Mouse (Mus musculus) megakaryocyte, adult 5-6 weeks (primary cell): ENCODE measurements around the gene Mrps35. TPM values are rescaled to one million over a fixed set of nuclear protein-coding genes. Genes with fewer than 3 reads are reported as not detected.
A peak's percentile ranks its signal among the peaks of the same experiment; 100 is the strongest.

ENCODE experiments used
- ATAC-seq: 2 replicates; pipeline ENCODE4 v1.8.0; 2016; ENCODE audit warnings: mild to moderate bottlenecking, inconsistent platforms; ENCODE audit not compliant: poor library complexity, severe bottlenecking
- total RNA-seq, 2 experiments: library from RNA; stranded (forward) in 1 of 2; stranded (reverse) in 1 of 2; fragments of 153-499, 151-499 nt in 1 of 2; fragments of 221-1000, 200-1000 nt in 1 of 2; gene quantifications; 2 replicates each; pipeline versions ENCODE4 v1.2.3 to v1.2.4; 2015 to 2017

Mrps35 gene
- total RNA-seq, 2 experiments from 2014 or later: 61.2 to 73.0 TPM

GRCm38 (mm10) chr6:147029591-147029990 is 13.0 kb upstream of the Mrps35 start:
- ATAC-seq: no peak

- ATAC-seq: no peak
Measured at GRCm38 (mm10) chr6:147030096-147030885, 12.3 kb upstream of the Mrps35 start.

- ATAC-seq: no peak
Measured at GRCm38 (mm10) chr6:147032303-147032925, 10.2 kb upstream of the Mrps35 start, which contains the start of gene Rep15. Gene Rep15 (plus strand): TSS chr6:147032584.

- no peak for ATAC-seq
Measured at GRCm38 (mm10) chr6:147043633-147044032, 1.1 kb downstream of the Mrps35 start.

- ATAC-seq: no peak
Measured at GRCm38 (mm10) chr6:147049239-147049805, 6.8 kb downstream of the Mrps35 start.

- peak; percentile 79 for ATAC-seq
Measured at GRCm38 (mm10) chr6:147051666-147052065, 9.1 kb downstream of the Mrps35 start.

GRCm38 (mm10) chr6:147052440-147052839 is 9.9 kb downstream of the Mrps35 start:
- ATAC-seq: peak; percentile 61

- no peak for ATAC-seq
Measured at GRCm38 (mm10) chr6:147053785-147054646, 11.5 kb downstream of the Mrps35 start.

- no peak for ATAC-seq
Measured at GRCm38 (mm10) chr6:147055374-147055977, 12.9 kb downstream of the Mrps35 start.

- ATAC-seq: no peak
Measured at GRCm38 (mm10) chr6:147059326-147059725, 16.8 kb downstream of the Mrps35 start.

- ATAC-seq: no peak
Measured at GRCm38 (mm10) chr6:147061630-147062029, 19.1 kb downstream of the Mrps35 start.

GRCm38 (mm10) chr6:147062034-147062433 is 19.5 kb downstream of the Mrps35 start:
- ATAC-seq: no peak

- no peak for ATAC-seq
Measured at GRCm38 (mm10) chr6:147062694-147063093, 20.1 kb downstream of the Mrps35 start.

- no peak for ATAC-seq
Measured at GRCm38 (mm10) chr6:147064226-147064943, 21.8 kb downstream of the Mrps35 start.

- ATAC-seq: no peak
Measured at GRCm38 (mm10) chr6:147064944-147065261, 22.3 kb downstream of the Mrps35 start.

GRCm38 (mm10) chr6:147075808-147076387 is 33.3 kb downstream of the Mrps35 start:
- ATAC-seq: no peak

- no peak for ATAC-seq
Measured at GRCm38 (mm10) chr6:147076878-147077277, 34.3 kb downstream of the Mrps35 start.

GRCm38 (mm10) chr6:147079919-147080318 is 37.4 kb downstream of the Mrps35 start:
- 0 out of 2 replicates have a peak, but pooled peaks have one; percentile 4 for ATAC-seq

- ATAC-seq: no peak
Measured at GRCm38 (mm10) chr6:147085398-147086040, 43.0 kb downstream of the Mrps35 start.
